Mouse (Mus musculus): ENCODE data around the gene Gm8660. TPM values are rescaled to one million over a fixed set of nuclear protein-coding genes. Genes with fewer than 3 reads are reported as not detected.
"Not testable (repeated sequence)": the region's sequence is repeated elsewhere in the genome, so short reads cannot be mapped to it uniquely, and the experiment has no call there.

Gene Gm8660
- polyA plus RNA-seq (2015; fragmentation: Nextera tagmentation; extraction: Ambion mirVana) = not detected in 2 replicates

DNA sequence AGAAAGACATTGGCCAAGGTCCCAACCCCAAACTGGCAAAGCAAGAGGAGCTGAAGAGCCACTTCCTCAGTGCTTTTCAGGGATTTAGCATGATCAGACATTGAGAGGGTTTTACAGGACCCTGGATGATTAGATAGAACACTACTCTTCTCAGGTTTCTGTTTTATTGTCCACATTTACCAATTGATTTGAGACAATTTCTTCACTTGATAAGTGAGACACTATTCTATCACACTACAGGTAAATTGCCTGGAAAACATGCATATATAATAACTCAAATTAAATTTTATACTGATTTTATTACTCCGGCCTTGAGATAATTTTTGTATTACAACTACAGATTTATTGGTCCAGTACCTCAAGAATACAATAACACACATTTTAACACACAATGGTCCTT is at the start of gene Gm8660:
Gm8660 (minus strand) TSS at position 101 of the 400 bp plus-strand sequence.
- not testable (repeated sequence) for H3K4me2 ChIP-seq (replicated peaks); H3K4me3 ChIP-seq; H3K9ac ChIP-seq; ATAC-seq (ENCODE audit: low FRiP score, low read depth); H3K27ac ChIP-seq; H3K4me1 ChIP-seq; H3K27me3 ChIP-seq; H3K36me3 ChIP-seq; H3K9me3 ChIP-seq
- WGBS = no CpG with 5 or more reads among the region's 1 CpGs

DNA sequence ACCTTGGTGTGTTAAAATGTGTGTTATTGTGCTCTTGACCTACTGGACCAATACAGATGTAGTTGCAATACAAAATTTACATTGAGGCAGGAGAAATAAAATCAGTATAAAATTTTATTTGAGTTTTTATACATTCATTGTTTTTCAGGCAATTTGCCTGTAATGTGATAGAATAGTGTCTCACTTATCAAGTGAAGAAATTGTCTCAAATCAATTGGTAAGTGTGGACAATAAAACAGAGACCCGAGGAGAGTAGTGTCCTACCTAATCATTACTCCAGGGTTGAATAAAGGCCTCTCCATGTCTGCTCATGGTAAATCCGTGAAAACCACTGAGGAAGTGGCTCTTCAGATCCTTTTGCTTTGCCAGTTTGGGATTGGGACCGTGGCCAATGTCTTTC is 42.4 kb upstream of the Gm8660 start, which contains the start of gene Vmn1r148:
Vmn1r148 (plus strand) TSS at position 301 of the 400 bp plus-strand sequence.
- not testable (repeated sequence) for H3K4me3 ChIP-seq; H3K4me1 ChIP-seq; ATAC-seq (ENCODE audit: low FRiP score, low read depth); H3K27me3 ChIP-seq; H3K9ac ChIP-seq; H3K9me3 ChIP-seq; H3K27ac ChIP-seq; H3K4me2 ChIP-seq (replicated peaks); H3K36me3 ChIP-seq
- no CpG with 5 or more reads among the region's 3 CpGs for WGBS

DNA sequence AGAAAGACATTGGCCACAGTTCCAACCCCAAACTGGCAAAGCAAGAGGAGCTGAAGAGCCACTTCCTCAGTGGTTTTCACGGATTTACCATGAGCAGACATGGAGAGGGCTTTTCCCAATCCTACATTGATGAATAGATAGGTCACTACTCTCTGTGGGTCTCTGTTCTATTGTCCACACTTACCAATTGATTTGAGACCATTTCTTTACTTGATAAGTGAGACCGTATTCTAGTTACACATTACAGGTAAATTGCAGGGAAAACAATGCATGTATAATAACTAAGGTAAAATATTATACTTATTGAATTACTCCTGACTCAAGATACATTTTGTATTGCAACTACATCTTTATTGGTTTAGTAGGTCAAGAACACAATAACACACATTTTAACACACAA is 41.2 kb downstream of the Gm8660 start, which contains the start of gene Gm4187:
Gm4187 (minus strand) TSS at position 101 of the 400 bp plus-strand sequence.
- H3K4me3 ChIP-seq; H3K9ac ChIP-seq; H3K4me1 ChIP-seq; H3K9me3 ChIP-seq; H3K27ac ChIP-seq; H3K4me2 ChIP-seq (replicated peaks); ATAC-seq (ENCODE audit: low FRiP score, low read depth); H3K36me3 ChIP-seq; H3K27me3 ChIP-seq: not testable (repeated sequence)
- no CpG with 5 or more reads among the region's 2 CpGs for WGBS

Other genes with a start within 250 kb of the Gm8660 start
- gene Gm10666, start 236.3 kb downstream of the Gm8660 start, polyA plus RNA-seq (2015; fragmentation: Nextera tagmentation; extraction: Ambion mirVana) = not detected in 2 replicates
- gene Vmn1r142, start 207.0 kb downstream of the Gm8660 start, polyA plus RNA-seq (2015; fragmentation: Nextera tagmentation; extraction: Ambion mirVana) = not detected in 2 replicates
- gene Vmn1r143, start 181.7 kb downstream of the Gm8660 start, polyA plus RNA-seq (2015; fragmentation: Nextera tagmentation; extraction: Ambion mirVana) = not detected in 2 replicates
- gene Gm8653, start 169.8 kb downstream of the Gm8660 start, polyA plus RNA-seq (2015; fragmentation: Nextera tagmentation; extraction: Ambion mirVana) = not detected in 2 replicates
- gene Gm8453, start 141.6 kb downstream of the Gm8660 start, polyA plus RNA-seq (2015; fragmentation: Nextera tagmentation; extraction: Ambion mirVana) = not detected in 2 replicates
- gene Gm4187, start 41.3 kb downstream of the Gm8660 start, polyA plus RNA-seq (2015; fragmentation: Nextera tagmentation; extraction: Ambion mirVana) = not detected in 2 replicates
- gene Vmn1r148, start 42.5 kb upstream of the Gm8660 start, polyA plus RNA-seq (2015; fragmentation: Nextera tagmentation; extraction: Ambion mirVana) = not detected in 2 replicates
- not detected in 2 replicates for gene Vmn1r149, start 67.2 kb upstream of the Gm8660 start, polyA plus RNA-seq (2015; fragmentation: Nextera tagmentation; extraction: Ambion mirVana)
- gene Gm10665, start 93.0 kb upstream of the Gm8660 start, polyA plus RNA-seq (2015; fragmentation: Nextera tagmentation; extraction: Ambion mirVana) = not detected in 2 replicates
- not detected in 2 replicates for gene Vmn1r151, start 128.6 kb upstream of the Gm8660 start, polyA plus RNA-seq (2015; fragmentation: Nextera tagmentation; extraction: Ambion mirVana)
- not detected in 2 replicates for gene Vmn1r152, start 151.9 kb upstream of the Gm8660 start, polyA plus RNA-seq (2015; fragmentation: Nextera tagmentation; extraction: Ambion mirVana)
- gene Gm8677, start 163.8 kb upstream of the Gm8660 start, polyA plus RNA-seq (2015; fragmentation: Nextera tagmentation; extraction: Ambion mirVana) = not detected in 2 replicates
- not detected in 2 replicates for gene Gm4201, start 194.3 kb upstream of the Gm8660 start, polyA plus RNA-seq (2015; fragmentation: Nextera tagmentation; extraction: Ambion mirVana)
- not detected in 2 replicates for gene Gm4565, start 217.1 kb upstream of the Gm8660 start, polyA plus RNA-seq (2015; fragmentation: Nextera tagmentation; extraction: Ambion mirVana)

Measured in limb, embryonic 13.5 days (tissue).